Mouse (Mus musculus): ENCODE data around the gene Ywhae.

DNA sequence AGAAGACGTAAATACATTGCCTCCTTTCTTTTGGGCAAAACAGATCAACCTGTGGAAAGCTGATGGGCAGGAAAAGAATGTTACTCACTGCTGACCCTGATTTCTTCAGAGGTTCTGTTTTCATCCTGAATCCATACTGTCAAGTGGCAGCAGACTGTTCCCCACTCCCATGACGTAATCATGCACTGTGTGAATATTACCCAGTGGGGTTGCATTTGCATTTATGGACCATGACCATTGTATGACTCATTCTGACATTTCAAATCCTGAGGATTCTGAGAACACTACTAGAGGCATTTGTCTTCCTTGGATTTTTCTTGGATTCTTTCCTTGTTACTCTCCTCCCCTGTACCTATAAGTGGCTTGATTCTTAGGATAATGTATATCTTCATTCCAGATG lies 28.9 kb upstream of the Ywhae start:
- TF ChIP-seq CTCF (IDR thresholded peaks at IDR 0.05; ENCODE audit: extremely low read depth, insufficient read depth, insufficient read length, insufficient replicate concordance) (no peak), POLR2A (IDR thresholded peaks at IDR 0.05; ENCODE audit: low read depth, low read length) (no peak)

Measured in spleen, adult 2 months (tissue).